Mouse (Mus musculus) T-cell, adult 2 months (primary cell): Measurements from ENCODE around the gene Olfr1044.
"Not testable (repeated sequence)": the region's sequence is repeated elsewhere in the genome, so short reads cannot be mapped to it uniquely, and the experiment has no call there.

ENCODE experiments used
- DNase-seq: peaks from one replicate; pipeline ENCODE4 v3.0.0; 2022; ENCODE audit warnings: low spot score

Olfr1044 gene

GRCm38 (mm10) chr2:86177720-86178119 is at the start of gene Olfr1044:
TSS of gene Olfr1044 (minus strand) at chr2:86177820.
- DNase-seq = no peak

GRCm38 (mm10) chr2:86219214-86219613 is 41.6 kb upstream of the Olfr1044 start, which contains the start of gene Olfr1046:
TSS of gene Olfr1046 (minus strand) at chr2:86219314.
- DNase-seq = no peak

- no peak for DNase-seq
Measured at GRCm38 (mm10) chr2:86202909-86203308, 25.3 kb upstream of the Olfr1044 start, which contains the start of gene Olfr1045. TSS of gene Olfr1045 (minus strand) at chr2:86203009.

- no peak for DNase-seq
Measured at GRCm38 (mm10) chr2:86195863-86196262, 18.2 kb upstream of the Olfr1044 start.

GRCm38 (mm10) chr2:86185583-86185982 is 8.0 kb upstream of the Olfr1044 start, which contains the start of gene Olfr52:
TSS of gene Olfr52 (minus strand) at chr2:86185683.
- no peak for DNase-seq

GRCm38 (mm10) chr2:86179950-86180349 is 2.3 kb upstream of the Olfr1044 start:
- DNase-seq = no peak

GRCm38 (mm10) chr2:86175422-86175821 is 2.2 kb downstream of the Olfr1044 start:
- not testable (repeated sequence) for DNase-seq

- DNase-seq = no peak
Measured at GRCm38 (mm10) chr2:86167422-86167821, 10.2 kb downstream of the Olfr1044 start, which contains the start of gene Olfr1043. TSS of gene Olfr1043 (minus strand) at chr2:86167522.

GRCm38 (mm10) chr2:86161738-86162137 is 15.9 kb downstream of the Olfr1044 start, which contains the start of gene Olfr1042:
TSS of gene Olfr1042 (minus strand) at chr2:86161838.
- DNase-seq = no peak

- no peak for DNase-seq
Measured at GRCm38 (mm10) chr2:86146632-86147031, 31.0 kb downstream of the Olfr1044 start, which contains the start of gene Olfr1040. TSS of gene Olfr1040 (minus strand) at chr2:86146732.

GRCm38 (mm10) chr2:86135828-86136227 is 41.8 kb downstream of the Olfr1044 start, which contains the start of gene Olfr1039:
TSS of gene Olfr1039 (minus strand) at chr2:86135928.
- DNase-seq = no peak
